Mouse (Mus musculus) T-cell, adult 66 days (primary cell): Measurements from ENCODE around the gene Olfr1009. TPM values are rescaled to one million over a fixed set of nuclear protein-coding genes. Genes with fewer than 3 reads are reported as not detected.

ENCODE experiments used
- total RNA-seq, 2 experiments: library from RNA; stranded (reverse); gene quantifications; 3 replicates in 1 of 2; 4 replicates in 1 of 2; pipeline ENCODE4 v1.2.4; 2023

Gene Olfr1009
- not detected for total RNA-seq

DNA sequence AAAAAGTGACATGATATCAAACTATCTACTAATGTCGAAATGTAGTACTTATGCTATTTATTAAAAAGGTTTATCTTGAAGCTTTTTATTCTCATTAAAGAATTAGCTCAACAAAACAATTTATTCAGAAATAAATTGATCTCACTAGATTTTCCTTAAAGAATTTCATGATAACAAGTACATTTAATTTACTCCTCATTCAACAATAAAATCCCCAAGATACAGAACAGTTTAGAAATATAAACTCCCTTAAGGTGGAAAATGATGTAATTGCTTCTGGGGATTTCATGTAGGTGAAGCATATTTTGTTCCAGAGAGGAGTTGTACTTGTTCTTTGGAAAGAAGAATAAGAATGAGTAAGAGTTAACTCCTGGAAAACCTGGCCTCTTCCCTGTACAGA is at the start of gene Olfr1009:
Gene Olfr1009 (plus strand): TSS at position 301 of the 400 bp plus-strand sequence.

DNA sequence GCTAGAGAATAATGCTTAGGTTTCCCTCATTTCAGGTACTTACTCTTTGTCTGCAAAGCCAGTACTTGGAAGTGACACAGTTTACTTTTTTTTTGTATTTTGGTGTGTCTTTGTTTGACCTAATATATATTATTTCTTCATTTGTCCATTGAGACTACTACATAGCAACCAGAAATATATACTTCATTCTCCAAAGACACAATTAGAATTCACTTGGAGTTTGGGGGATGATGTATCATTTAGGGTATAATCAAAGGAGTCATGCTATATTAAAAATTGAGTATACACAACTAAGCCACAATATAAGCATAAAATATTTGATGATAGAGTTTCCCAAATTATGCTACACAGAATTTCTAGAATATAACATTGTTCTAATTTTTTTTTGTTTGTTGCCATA is 36.6 kb upstream of the Olfr1009 start, which contains the start of gene Olfr1006:
Gene Olfr1006 (minus strand): TSS at position 101 of the 400 bp plus-strand sequence.

DNA sequence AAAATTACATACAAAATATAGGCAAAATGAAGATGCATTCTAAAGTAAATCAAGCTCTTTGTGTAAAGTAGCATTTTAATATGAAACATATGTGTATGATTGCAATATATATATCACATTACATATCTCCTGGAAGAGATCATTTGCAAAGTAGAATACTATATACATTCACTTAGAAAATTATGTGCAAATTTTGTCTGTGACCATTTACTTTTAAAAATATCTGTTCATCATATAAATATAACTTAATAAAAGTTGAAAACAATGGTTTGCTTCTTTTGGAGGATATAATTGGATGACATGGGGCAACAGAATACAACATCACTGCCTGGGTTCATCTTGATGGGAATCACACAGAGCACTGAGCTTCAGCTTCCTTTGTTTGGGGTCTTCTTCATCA is 26.1 kb upstream of the Olfr1009 start, which contains the start of gene Olfr1008:
Gene Olfr1008 (plus strand): TSS at position 301 of the 400 bp plus-strand sequence.

DNA sequence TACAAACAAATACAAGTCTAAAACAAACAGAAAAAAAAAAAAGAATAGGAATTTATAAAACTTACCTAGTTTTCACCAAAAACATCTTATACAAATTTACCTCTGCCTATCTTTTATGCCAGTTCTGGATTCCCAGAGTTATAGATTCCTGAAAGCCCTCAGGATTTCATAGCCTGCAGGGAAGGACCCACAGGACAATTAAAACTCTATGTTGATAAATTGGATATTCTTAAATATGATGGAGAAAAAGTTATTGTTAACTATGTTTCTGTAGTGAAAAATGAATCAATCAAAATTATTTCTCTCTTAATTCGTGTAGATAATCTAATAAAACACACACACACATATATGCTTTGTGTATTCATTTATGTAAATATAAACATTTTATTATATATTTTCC is 47.4 kb downstream of the Olfr1009 start, which contains the start of gene Olfr1012:
Gene Olfr1012 (minus strand): TSS at position 101 of the 400 bp plus-strand sequence.

DNA sequence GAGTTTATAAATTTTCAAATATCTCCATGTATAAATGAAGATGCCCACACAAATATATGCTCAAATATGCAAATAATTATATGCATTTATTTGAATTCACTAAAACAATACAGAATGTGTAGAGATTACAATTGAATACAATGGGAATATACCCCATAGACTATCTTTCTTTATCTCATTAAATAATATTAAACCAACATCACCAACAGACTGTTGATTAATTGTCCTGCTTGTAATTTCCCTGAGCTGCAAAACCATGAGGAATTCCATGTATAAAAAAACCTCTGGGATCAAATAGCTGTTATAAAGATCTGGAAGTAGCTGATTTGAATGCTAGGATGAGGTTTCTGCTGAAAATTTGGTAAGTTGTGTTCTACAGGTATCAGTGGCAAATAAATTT is 51.6 kb downstream of the Olfr1009 start, which contains the start of gene Olfr1013:
Gene Olfr1013 (plus strand): TSS at position 301 of the 400 bp plus-strand sequence.

DNA sequence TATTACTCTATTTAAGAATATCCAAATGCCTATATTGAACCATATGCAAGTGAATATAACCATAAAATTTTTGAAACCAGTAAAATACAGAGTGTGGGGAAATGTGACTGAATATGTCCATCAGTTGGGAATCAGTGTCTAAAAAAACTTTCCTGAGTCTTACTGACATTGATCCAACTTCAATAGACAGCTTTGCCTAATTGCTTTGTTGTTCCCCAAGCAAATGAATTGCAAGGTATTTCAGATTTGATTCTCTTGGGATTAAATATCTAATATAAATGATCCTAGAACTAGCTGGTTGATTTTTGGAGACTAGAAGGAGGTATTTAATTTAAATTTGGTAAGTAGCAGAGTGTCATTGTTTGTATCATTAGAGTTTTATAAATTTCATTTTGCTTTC is 57.2 kb downstream of the Olfr1009 start, which contains the start of gene Olfr1014:
Gene Olfr1014 (plus strand): TSS at position 301 of the 400 bp plus-strand sequence.

Other genes with a start within 250 kb of the Olfr1009 start
- not detected for gene 4833423E24Rik, start 196.4 kb upstream of the Olfr1009 start, total RNA-seq
- not detected for gene Olfr996, start 136.2 kb upstream of the Olfr1009 start, total RNA-seq
- not detected for gene Olfr998, start 126.5 kb upstream of the Olfr1009 start, total RNA-seq
- gene Olfr1000, start 103.5 kb upstream of the Olfr1009 start, total RNA-seq = not detected
- not detected for gene Olfr1002, start 64.7 kb upstream of the Olfr1009 start, total RNA-seq
- not detected for gene Olfr154, start 51.0 kb upstream of the Olfr1009 start, total RNA-seq
- gene Olfr1006, start 36.7 kb upstream of the Olfr1009 start, total RNA-seq = not detected
- gene Olfr1008, start 26.0 kb upstream of the Olfr1009 start, total RNA-seq = not detected
- gene Olfr1012, start 47.3 kb downstream of the Olfr1009 start, total RNA-seq = not detected
- not detected for gene Olfr1013, start 51.7 kb downstream of the Olfr1009 start, total RNA-seq
- not detected for gene Olfr1014, start 57.3 kb downstream of the Olfr1009 start, total RNA-seq
- not detected for gene Olfr1015, start 66.6 kb downstream of the Olfr1009 start, total RNA-seq
- not detected for gene Olfr1016, start 87.1 kb downstream of the Olfr1009 start, total RNA-seq
- not detected for gene Olfr1018, start 103.1 kb downstream of the Olfr1009 start, total RNA-seq
- gene Olfr1019, start 130.1 kb downstream of the Olfr1009 start, total RNA-seq = not detected
- gene Olfr1020, start 131.6 kb downstream of the Olfr1009 start, total RNA-seq = not detected
- gene Olfr1022, start 153.2 kb downstream of the Olfr1009 start, total RNA-seq = not detected
- gene Olfr1023, start 170.2 kb downstream of the Olfr1009 start, total RNA-seq = not detected
- gene Olfr1024, start 189.6 kb downstream of the Olfr1009 start, total RNA-seq = not detected
- not detected for gene Olfr1025-ps1, start 199.8 kb downstream of the Olfr1009 start, total RNA-seq
- not detected for gene Olfr1026, start 206.1 kb downstream of the Olfr1009 start, total RNA-seq
- gene Olfr1028, start 235.0 kb downstream of the Olfr1009 start, total RNA-seq = not detected